Mouse (Mus musculus): Measurements from ENCODE around the gene Cryz. TPM values are rescaled to one million over a fixed set of nuclear protein-coding genes. Genes with fewer than 3 reads are reported as not detected.

Gene Cryz
- polyA plus RNA-seq, 1 experiment from 2014 or later, result 18.2 TPM

GRCm38 (mm10) chr3:154653454-154653853 is 56.9 kb downstream of the Cryz start:
- Histone ChIP-seq H3K4me3 (ENCODE audit: low read depth, low read length) (no peak overlapping the region), H3K9me3 (ENCODE audit: control insufficient read depth, low read length) (no peaks in the 10 kb centered on the region), H3K36me3 (ENCODE audit: control insufficient read depth, insufficient read depth, low read length) (no peaks in the 10 kb centered on the region), H3K27me3 (ENCODE audit: control insufficient read depth, insufficient read depth, low read length) (no peaks in the 10 kb centered on the region), H3K4me1 (ENCODE audit: control insufficient read depth, insufficient read depth, low read length) (no peaks in the 10 kb centered on the region), H3K27ac (ENCODE audit: low read depth, low read length) (no peak overlapping the region), H3K9ac (ENCODE audit: low read length) (no peak overlapping the region), H3K4me2 (ENCODE audit: low read depth) (no peak overlapping the region)
- WGBS, result 41% methylated on average over 5 of the region's 5 CpGs
- DNase-seq (ENCODE audit: low spot score), result no peak
- peak; percentile 7; the same call in 1 of the 2 replicates for ATAC-seq (ENCODE audit: insufficient read depth, low FRiP score, low TSS enrichment)

GRCm38 (mm10) chr3:154654284-154654683 is 57.8 kb downstream of the Cryz start:
- 59% methylated on average over 6 of the region's 6 CpGs for WGBS
- Histone ChIP-seq H3K4me3 (ENCODE audit: low read depth, low read length) (no peak overlapping the region), H3K27me3 (ENCODE audit: control insufficient read depth, insufficient read depth, low read length) (no peaks in the 10 kb centered on the region), H3K36me3 (ENCODE audit: control insufficient read depth, insufficient read depth, low read length) (no peaks in the 10 kb centered on the region), H3K9ac (ENCODE audit: low read length) (no peak overlapping the region), H3K4me2 (ENCODE audit: low read depth) (no peak overlapping the region), H3K27ac (ENCODE audit: low read depth, low read length) (no peak overlapping the region), H3K4me1 (ENCODE audit: control insufficient read depth, insufficient read depth, low read length) (no peaks in the 10 kb centered on the region), H3K9me3 (ENCODE audit: control insufficient read depth, low read length) (no peaks in the 10 kb centered on the region)
- no peak for DNase-seq (ENCODE audit: low spot score)
- ATAC-seq (ENCODE audit: insufficient read depth, low FRiP score, low TSS enrichment), result no peak

- WGBS, result 74% methylated on average over 12 of the region's 12 CpGs
- DNase-seq (ENCODE audit: low spot score) (no peak), ATAC-seq (ENCODE audit: insufficient read depth, low FRiP score, low TSS enrichment) (no peak)
- no peaks in the 10 kb centered on the region for H3K9me3 ChIP-seq (ENCODE audit: control insufficient read depth, low read length)
- no peak overlapping the region for H3K4me2 ChIP-seq (ENCODE audit: low read depth)
- H3K27me3 ChIP-seq (ENCODE audit: control insufficient read depth, insufficient read depth, low read length), result no peaks in the 10 kb centered on the region
- H3K4me1 ChIP-seq (ENCODE audit: control insufficient read depth, insufficient read depth, low read length), result no peaks in the 10 kb centered on the region
- H3K9ac ChIP-seq (ENCODE audit: low read length), result no peak overlapping the region
- H3K4me3 ChIP-seq (ENCODE audit: low read depth, low read length), result no peak overlapping the region
- H3K36me3 ChIP-seq (ENCODE audit: control insufficient read depth, insufficient read depth, low read length), result no peaks in the 10 kb centered on the region
- no peak overlapping the region for H3K27ac ChIP-seq (ENCODE audit: low read depth, low read length)
These were observed 58.4 kb downstream of the Cryz start for GRCm38 (mm10) chr3:154654901-154655300.

- H3K9me3 ChIP-seq (ENCODE audit: control insufficient read depth, low read length), result no peaks in the 10 kb centered on the region
- H3K4me2 ChIP-seq (ENCODE audit: low read depth), result no peak overlapping the region
- 92% methylated on average over 5 of the region's 5 CpGs for WGBS
- H3K4me1 ChIP-seq (ENCODE audit: control insufficient read depth, insufficient read depth, low read length), result no peaks in the 10 kb centered on the region
- ATAC-seq (ENCODE audit: insufficient read depth, low FRiP score, low TSS enrichment) (no peak), DNase-seq (ENCODE audit: low spot score) (no peak)
- no peak overlapping the region for H3K4me3 ChIP-seq (ENCODE audit: low read depth, low read length)
- no peak overlapping the region for H3K9ac ChIP-seq (ENCODE audit: low read length)
- H3K27ac ChIP-seq (ENCODE audit: low read depth, low read length), result no peak overlapping the region
- H3K27me3 ChIP-seq (ENCODE audit: control insufficient read depth, insufficient read depth, low read length), result no peaks in the 10 kb centered on the region
- H3K36me3 ChIP-seq (ENCODE audit: control insufficient read depth, insufficient read depth, low read length), result no peaks in the 10 kb centered on the region
These were observed 59.2 kb downstream of the Cryz start for GRCm38 (mm10) chr3:154655711-154656110.

- Histone ChIP-seq H3K27ac (ENCODE audit: low read depth, low read length) (0 out of 2 replicates have a peak within 1 kb of the TSS, but pooled peaks have one; percentile 4), H3K4me3 (ENCODE audit: low read depth, low read length) (peak within 1 kb of the TSS; percentile 41), H3K9me3 (ENCODE audit: control insufficient read depth, low read length) (no peaks in the 10 kb centered on the region), H3K4me2 (ENCODE audit: low read depth) (peak within 1 kb of the TSS; percentile 63), H3K4me1 (ENCODE audit: control insufficient read depth, insufficient read depth, low read length) (no peaks in the 10 kb centered on the region), H3K9ac (ENCODE audit: low read length) (peak within 1 kb of the TSS; percentile 52), H3K36me3 (ENCODE audit: control insufficient read depth, insufficient read depth, low read length) (no peaks in the 10 kb centered on the region), H3K27me3 (ENCODE audit: control insufficient read depth, insufficient read depth, low read length) (no peaks in the 10 kb centered on the region)
- peak; percentile 5; the same call in 1 of the 2 replicates for ATAC-seq (ENCODE audit: insufficient read depth, low FRiP score, low TSS enrichment)
- no peak for DNase-seq (ENCODE audit: low spot score)
- WGBS, result 32% methylated on average over 7 of the region's 7 CpGs
These were observed 67.0 kb downstream of the Cryz start, which contains the start of gene Erich3 for GRCm38 (mm10) chr3:154663545-154663944. Gene Erich3, plus strand, starts transcription at chr3:154663859.

- H3K4me3 ChIP-seq (ENCODE audit: low read depth, low read length), result peak overlapping the region; percentile 41
- no peaks in the 10 kb centered on the region for H3K4me1 ChIP-seq (ENCODE audit: control insufficient read depth, insufficient read depth, low read length)
- H3K27me3 ChIP-seq (ENCODE audit: control insufficient read depth, insufficient read depth, low read length), result no peaks in the 10 kb centered on the region
- peak overlapping the region; percentile 63 for H3K4me2 ChIP-seq (ENCODE audit: low read depth)
- H3K9ac ChIP-seq (ENCODE audit: low read length), result peak overlapping the region; percentile 52
- peak; percentile 60 for DNase-seq (ENCODE audit: low spot score)
- 4% methylated on average over 25 of the region's 27 CpGs for WGBS
- ATAC-seq (ENCODE audit: insufficient read depth, low FRiP score, low TSS enrichment), result peak; percentile 79
- H3K36me3 ChIP-seq (ENCODE audit: control insufficient read depth, insufficient read depth, low read length), result no peaks in the 10 kb centered on the region
- H3K27ac ChIP-seq (ENCODE audit: low read depth, low read length), result 0 out of 2 replicates have a peak overlapping the region, but pooled peaks have one; percentile 4
- no peaks in the 10 kb centered on the region for H3K9me3 ChIP-seq (ENCODE audit: control insufficient read depth, low read length)
These were observed 67.6 kb downstream of the Cryz start for GRCm38 (mm10) chr3:154663976-154664581.

GRCm38 (mm10) chr3:154664636-154665035 is 68.1 kb downstream of the Cryz start:
- no peak for DNase-seq (ENCODE audit: low spot score)
- no peaks in the 10 kb centered on the region for H3K36me3 ChIP-seq (ENCODE audit: control insufficient read depth, insufficient read depth, low read length)
- no peak overlapping the region for H3K9ac ChIP-seq (ENCODE audit: low read length)
- H3K4me2 ChIP-seq (ENCODE audit: low read depth), result peak overlapping the region; percentile 63; the same call in 1 of the 2 replicates
- H3K9me3 ChIP-seq (ENCODE audit: control insufficient read depth, low read length), result no peaks in the 10 kb centered on the region
- H3K27ac ChIP-seq (ENCODE audit: low read depth, low read length), result no peak overlapping the region
- 29% methylated on average over 4 of the region's 4 CpGs for WGBS
- H3K27me3 ChIP-seq (ENCODE audit: control insufficient read depth, insufficient read depth, low read length), result no peaks in the 10 kb centered on the region
- no peak for ATAC-seq (ENCODE audit: insufficient read depth, low FRiP score, low TSS enrichment)
- 0 out of 2 replicates have a peak overlapping the region, but pooled peaks have one; percentile 41 for H3K4me3 ChIP-seq (ENCODE audit: low read depth, low read length)
- H3K4me1 ChIP-seq (ENCODE audit: control insufficient read depth, insufficient read depth, low read length), result no peaks in the 10 kb centered on the region

- no peak overlapping the region for H3K4me2 ChIP-seq (ENCODE audit: low read depth)
- H3K27ac ChIP-seq (ENCODE audit: low read depth, low read length), result no peak overlapping the region
- H3K36me3 ChIP-seq (ENCODE audit: control insufficient read depth, insufficient read depth, low read length), result no peaks in the 10 kb centered on the region
- H3K9me3 ChIP-seq (ENCODE audit: control insufficient read depth, low read length), result no peaks in the 10 kb centered on the region
- no peaks in the 10 kb centered on the region for H3K4me1 ChIP-seq (ENCODE audit: control insufficient read depth, insufficient read depth, low read length)
- ATAC-seq (ENCODE audit: insufficient read depth, low FRiP score, low TSS enrichment) (no peak), DNase-seq (ENCODE audit: low spot score) (no peak)
- 91% methylated on average over 3 of the region's 3 CpGs for WGBS
- H3K4me3 ChIP-seq (ENCODE audit: low read depth, low read length), result no peak overlapping the region
- no peak overlapping the region for H3K9ac ChIP-seq (ENCODE audit: low read length)
- H3K27me3 ChIP-seq (ENCODE audit: control insufficient read depth, insufficient read depth, low read length), result no peaks in the 10 kb centered on the region
These were observed 72.0 kb downstream of the Cryz start for GRCm38 (mm10) chr3:154668485-154668884.

- Histone ChIP-seq H3K4me2 (ENCODE audit: low read depth) (no peak overlapping the region), H3K27me3 (ENCODE audit: control insufficient read depth, insufficient read depth, low read length) (no peaks in the 10 kb centered on the region), H3K27ac (ENCODE audit: low read depth, low read length) (no peak overlapping the region), H3K9ac (ENCODE audit: low read length) (no peak overlapping the region), H3K36me3 (ENCODE audit: control insufficient read depth, insufficient read depth, low read length) (no peaks in the 10 kb centered on the region), H3K9me3 (ENCODE audit: control insufficient read depth, low read length) (no peaks in the 10 kb centered on the region), H3K4me3 (ENCODE audit: low read depth, low read length) (no peak overlapping the region), H3K4me1 (ENCODE audit: control insufficient read depth, insufficient read depth, low read length) (no peaks in the 10 kb centered on the region)
- WGBS, result 80% methylated on average over 6 of the region's 6 CpGs
- DNase-seq (ENCODE audit: low spot score) (no peak), ATAC-seq (ENCODE audit: insufficient read depth, low FRiP score, low TSS enrichment) (no peak)
These were observed 74.1 kb downstream of the Cryz start for GRCm38 (mm10) chr3:154670584-154670983.

Measured in neural tube, embryonic 11.5 days (tissue).